Mouse (Mus musculus) embryo, embryonic 9.5 days (tissue): ENCODE data around the gene Srsf9.
"Not testable (repeated sequence)": the region's sequence is repeated elsewhere in the genome, so short reads cannot be mapped to it uniquely, and the experiment has no call there.

Source experiments
- DNase-seq: peaks from one replicate; pipeline ENCODE4 v3.0.0-alpha.2; 2017; ENCODE audit errors: extremely low spot score

Gene Srsf9

DNA sequence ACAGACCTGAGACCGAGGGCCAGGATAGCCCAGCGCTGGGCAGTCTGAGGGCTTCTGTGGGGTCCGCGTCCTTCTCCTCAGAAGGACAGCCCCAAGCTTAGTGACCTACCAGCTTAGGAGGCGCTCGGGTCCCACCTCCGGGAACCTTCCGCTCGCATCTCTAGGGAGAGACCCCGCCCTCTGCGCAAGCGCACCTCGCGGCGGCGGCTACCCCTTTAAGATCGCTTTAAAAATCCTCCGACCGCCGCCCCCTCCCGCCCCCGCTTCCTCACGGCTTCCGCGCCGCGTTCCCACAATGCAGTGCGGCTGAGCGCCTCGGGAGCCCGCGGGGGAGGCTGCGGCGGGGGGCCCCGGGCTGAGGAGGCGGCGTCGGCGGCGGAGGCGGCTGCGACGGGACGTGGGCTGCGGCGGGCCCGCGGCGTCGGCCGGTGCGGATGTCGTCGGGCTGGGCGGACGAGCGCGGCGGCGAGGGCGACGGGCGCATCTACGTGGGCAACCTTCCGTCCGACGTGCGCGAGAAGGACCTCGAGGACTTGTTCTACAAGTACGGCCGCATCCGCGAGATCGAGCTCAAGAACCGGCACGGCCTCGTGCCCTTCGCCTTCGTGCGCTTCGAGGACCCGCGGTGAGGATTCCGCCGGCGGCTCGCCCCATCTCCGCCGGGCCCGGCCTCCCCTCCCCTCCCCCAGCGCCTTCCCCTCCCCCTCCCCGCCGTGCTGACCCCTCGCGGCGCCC, at the start of gene Srsf9:
TSS of gene Srsf9 (plus strand) at position 303 of the 735 bp plus-strand sequence.
- DNase-seq, result peak; percentile 97

DNA sequence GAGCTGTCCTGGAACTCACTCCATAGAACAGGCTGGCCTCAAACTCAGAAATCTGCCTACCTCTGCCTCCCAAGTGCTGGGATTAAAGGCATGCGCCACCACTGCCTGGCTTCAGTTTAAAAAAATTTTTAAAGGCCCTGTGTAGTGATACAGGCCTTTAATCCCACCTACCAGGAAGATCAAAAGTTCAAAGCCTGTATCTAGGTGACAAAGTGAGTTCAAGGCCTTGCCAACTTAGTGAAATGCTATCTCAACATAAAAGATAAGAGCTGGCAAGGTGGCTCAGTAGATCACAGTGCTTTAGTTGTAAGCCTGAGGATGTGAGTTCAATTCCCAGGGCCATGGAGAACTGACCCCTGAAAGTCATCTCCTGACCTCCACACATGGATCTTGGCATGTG, 48.9 kb upstream of the Srsf9 start:
- DNase-seq, result no peak

DNA sequence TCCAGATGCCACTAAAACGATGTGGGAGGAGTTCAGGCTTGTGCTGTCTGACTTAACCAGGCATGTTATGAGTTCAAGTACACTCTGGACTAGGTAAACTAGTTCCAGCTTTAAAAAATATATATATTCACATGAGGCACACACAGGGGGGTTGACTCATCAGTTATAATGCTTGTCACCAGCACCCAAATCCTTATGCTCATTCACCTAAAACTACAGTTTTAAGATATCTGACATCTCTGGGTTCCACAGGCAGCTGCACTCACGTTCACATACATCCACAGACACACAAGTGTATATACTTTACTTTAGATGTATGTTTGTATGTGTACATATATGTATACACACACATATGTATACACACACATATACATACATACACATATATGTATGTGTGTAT, 48.2 kb upstream of the Srsf9 start:
- no peak for DNase-seq

DNA sequence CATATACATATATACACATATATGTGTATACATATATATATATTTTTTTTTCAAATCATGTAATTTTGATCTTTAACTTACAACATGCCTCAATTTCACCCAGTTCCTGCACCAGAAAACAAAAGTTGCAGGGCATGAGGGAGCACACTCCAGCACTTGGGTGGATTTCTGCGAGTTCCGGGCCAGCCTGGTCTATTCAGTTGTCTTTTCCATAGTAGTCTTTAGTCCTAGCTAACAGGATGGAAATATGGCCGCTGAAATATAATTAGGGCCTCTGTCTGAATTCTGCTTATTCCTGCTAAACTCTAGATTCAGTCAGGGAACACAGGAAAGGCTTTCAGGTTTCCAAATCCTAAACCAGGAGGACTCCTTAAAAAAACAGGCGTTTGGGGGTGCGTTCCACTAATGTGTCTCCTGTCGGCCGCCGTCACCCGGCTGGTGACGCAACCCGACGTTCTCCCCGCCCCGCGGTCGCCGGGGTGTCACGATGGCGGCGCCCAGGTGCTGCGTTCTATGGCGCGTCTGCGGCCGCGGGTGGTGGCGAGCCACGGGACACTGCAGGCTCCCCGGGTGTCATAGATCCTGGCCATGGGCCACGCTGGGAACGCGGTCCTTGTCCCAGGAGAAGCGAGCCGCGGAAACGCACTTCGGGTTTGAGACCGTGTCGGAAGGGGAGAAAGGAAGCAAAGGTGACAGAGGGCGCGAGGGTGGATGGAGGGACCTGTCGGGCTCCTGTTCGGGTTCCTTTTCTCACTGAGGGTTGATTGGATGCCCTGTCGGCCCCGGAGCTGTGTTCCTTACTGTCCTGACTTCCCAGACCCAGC, 47.5 kb upstream of the Srsf9 start, which contains the start of gene Coq5:
TSS of gene Coq5 (plus strand) at position 441 of the 824 bp plus-strand sequence.
- DNase-seq, result peak; percentile 85

DNA sequence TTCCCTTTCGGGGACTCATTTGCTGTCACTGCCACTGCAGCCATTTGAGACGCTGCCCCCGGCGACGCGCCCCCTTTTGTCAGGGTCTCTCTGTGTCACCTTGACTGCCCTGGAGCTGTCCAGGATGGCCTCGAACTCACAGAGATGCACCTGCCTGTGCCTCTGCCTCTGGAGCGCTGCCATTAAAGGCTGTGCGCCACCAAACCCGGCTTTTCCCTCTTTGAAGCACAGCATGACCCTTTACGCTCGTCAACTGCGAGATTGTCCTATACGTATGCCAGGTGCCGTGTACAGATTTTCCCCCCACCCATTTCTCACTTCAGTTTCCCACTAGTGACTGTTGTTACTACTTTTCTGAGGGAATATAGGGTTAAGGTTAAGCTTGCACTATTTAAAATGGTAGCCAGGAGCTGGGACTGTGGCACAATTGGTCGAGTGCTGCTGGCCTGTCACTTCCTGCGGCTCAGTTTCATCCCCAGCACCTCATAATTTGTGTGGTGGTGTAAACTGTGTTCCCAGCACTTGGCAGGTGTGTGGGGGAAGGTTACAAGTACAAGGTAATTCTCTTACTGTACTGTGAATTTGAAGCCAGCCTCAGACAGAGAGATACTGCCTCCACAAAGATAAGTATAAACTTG, 46.8 kb upstream of the Srsf9 start:
- no peak for DNase-seq

DNA sequence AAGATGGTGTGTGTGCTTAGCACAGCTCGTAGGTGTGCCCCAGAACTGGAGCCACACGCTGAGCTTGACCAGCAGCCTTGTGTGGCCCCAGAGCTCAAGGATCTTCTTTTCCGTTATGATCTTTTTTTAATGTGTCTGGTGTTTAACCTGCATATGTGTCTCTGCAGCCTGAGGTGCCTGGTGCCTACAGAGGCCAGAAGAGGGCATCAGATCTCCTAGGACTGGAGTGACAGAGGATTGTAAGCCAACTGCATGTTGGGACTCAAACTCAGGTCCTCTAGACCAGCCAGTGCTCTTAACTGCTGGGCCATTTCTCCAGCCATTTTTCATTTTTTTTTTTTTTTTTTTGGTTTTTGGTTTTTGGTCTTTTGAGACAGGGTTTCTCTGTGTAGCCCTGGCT, 42.2 kb upstream of the Srsf9 start:
- no peak for DNase-seq

DNA sequence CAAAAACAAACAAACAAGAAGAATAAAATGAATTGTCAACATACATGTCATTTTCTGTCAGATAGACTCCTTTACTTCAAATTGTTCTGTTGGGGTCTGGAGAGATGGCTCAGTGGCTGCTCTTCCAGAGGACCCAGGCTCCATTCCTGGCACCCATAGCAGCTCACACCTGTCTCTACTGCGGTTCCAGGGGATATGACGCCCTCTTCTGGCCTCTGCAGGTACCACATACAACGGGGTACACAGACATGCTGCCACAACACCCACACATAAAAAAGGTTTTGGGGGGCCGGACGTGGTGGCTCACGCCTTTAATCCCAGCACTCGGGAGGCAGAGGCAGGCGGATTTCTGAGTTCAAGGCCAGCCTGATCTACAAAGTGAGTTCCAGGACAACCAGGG, 32.8 kb upstream of the Srsf9 start:
- DNase-seq, result no peak

DNA sequence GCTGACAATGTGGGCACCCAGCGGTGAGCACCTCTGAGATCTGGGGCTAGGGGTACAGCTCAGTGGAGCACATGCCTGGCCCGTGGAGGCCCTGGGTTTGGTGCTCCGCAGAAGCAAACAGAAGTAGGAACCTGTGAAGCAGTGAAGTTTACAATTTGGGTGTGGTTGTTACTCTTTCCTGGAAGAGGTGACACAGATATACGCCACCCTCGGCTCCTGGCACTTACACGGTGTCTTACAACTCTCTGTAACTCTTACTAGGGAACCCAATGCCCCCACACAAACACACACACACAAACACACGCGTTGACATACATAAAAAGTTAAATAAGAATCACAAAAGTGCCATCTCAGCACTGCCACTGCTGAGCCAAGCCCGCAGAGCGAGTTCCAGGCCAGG, 30.6 kb upstream of the Srsf9 start:
- no peak for DNase-seq

DNA sequence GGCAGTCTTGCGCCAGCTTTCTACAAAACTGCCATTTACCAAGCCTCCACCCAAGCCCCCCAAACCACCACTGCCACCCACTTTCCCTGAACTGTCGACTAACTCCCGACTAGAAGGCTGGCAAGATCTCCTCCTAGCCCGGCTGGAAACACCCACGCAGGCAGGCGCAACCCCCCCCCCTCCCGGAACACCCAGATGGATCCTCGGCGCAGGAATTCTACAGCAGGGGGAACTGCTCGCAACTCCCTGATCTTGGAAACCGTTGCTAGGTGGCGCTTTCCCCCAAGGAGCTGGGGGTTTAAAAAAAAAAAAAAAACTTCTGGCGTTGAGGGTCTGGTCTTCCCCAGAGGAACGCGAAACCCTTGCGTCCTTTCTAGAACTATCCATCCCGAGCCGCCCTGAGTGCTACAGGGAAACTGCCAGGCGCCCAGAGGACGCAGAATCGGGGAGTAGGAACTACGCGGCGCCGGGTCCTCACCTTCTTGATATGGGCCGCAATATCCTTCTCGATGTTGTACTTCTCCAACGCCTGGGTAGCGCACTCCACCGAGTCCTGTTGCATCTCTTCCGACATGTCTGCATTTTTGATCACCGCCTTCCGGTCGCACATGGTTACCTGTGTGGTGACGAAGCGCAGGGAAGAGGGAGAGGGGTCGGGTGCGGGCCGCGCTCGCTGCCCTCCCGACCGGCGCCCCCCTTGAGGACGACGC, 26.8 kb upstream of the Srsf9 start:
- DNase-seq, result peak; percentile 73

DNA sequence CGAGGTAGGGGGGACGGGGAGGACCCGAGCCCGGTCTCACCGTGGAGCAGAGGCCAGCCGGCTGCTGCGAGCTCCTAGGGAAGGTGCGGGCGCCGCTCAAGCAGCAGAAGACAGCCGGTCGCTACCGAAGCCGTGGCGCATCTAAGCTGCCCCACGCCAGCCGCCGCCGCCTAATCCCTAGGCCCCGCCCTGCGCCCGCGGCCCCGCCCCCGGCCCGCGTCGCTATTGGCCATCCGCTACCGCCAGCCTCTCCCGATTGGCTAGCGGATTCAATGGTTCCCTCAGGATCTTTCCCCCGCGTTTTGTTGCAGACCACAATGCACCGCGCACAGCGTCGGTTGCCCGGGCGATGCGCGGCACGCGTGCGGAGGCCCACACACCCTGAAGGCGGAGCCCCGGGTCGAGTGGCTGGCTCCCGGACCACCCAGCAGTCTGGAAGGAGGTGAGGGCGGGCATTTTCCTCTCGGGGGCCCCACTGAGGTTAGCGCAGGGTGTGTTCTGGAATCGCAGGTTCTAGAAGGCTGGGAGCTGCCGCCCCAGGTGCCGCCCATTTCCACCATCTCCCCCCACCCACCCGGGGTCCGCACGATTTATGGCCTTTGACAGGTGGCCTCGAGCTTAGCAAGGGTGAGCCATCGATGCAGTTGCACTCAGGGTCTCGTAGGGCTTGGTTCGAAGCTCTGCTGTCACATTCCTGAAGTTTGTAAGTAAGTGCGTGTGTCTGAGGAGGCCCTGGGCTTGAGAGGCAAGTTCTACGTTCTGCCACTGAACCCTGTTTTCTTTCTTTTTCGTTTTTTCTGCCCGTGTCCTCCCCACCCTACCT, 26.0 kb upstream of the Srsf9 start, which contains the start of gene Dynll1:
TSS of gene Dynll1 (minus strand) at position 208 of the 823 bp plus-strand sequence.
- peak; percentile 100 for DNase-seq

DNA sequence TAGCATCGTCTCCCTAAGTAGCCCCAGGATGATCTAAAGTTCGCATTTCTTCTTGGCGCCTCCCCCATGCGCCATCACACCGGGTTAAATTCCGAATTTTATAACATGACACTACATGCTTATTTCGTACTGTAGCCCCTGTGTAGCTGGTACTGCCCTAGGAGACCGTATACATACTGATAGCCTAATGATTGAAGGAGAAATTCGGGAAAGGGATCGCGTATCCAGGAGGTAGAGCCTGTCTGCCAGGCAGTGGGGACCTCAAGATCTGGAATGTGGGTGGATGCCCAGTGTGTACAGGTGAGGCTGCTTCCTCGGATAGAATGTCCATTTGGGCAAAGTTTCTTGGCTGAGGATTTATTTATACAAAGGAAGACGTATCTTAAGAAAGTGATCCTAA, 25.4 kb upstream of the Srsf9 start:
- DNase-seq, result no peak

DNA sequence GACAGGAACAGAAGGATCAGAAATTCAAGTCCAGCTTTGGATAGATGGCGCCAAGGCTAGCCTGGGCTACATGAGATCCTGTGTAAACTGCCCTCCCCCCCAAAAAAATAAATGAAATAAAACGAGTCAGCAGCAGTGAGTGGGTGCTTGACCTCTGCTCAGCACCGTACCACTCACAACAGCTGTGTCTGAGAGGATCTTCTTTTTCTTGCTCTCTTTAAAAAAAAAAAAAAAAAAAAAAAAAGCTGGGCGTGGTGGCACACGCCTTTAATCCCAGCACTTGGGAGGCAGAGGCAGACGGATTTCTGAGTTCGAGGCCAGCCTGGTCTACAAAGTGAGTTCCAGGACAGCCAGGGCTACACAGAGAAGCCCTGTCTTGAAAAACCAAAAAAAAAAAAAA, 24.8 kb upstream of the Srsf9 start:
- DNase-seq, result not testable (repeated sequence)

DNA sequence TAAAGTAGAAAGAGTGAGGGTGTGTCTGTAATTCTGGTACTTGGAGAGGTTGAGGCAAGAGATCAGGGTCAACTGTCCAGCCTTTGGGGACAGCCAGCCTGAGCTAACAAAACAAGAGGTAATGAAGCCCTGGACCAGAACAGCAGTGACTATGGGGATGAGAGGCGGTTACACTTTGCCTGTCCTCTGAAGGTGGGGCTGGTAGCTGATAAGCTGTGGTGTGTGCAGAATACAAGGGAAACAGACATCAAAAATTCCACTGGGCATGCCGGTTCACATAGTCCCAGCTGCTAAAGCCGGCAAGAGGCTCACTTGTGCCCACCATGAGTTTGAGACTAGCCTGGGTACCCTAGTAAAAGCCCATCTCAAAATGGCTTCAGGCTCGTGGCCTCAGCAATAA, 14.6 kb upstream of the Srsf9 start:
- no peak for DNase-seq

DNA sequence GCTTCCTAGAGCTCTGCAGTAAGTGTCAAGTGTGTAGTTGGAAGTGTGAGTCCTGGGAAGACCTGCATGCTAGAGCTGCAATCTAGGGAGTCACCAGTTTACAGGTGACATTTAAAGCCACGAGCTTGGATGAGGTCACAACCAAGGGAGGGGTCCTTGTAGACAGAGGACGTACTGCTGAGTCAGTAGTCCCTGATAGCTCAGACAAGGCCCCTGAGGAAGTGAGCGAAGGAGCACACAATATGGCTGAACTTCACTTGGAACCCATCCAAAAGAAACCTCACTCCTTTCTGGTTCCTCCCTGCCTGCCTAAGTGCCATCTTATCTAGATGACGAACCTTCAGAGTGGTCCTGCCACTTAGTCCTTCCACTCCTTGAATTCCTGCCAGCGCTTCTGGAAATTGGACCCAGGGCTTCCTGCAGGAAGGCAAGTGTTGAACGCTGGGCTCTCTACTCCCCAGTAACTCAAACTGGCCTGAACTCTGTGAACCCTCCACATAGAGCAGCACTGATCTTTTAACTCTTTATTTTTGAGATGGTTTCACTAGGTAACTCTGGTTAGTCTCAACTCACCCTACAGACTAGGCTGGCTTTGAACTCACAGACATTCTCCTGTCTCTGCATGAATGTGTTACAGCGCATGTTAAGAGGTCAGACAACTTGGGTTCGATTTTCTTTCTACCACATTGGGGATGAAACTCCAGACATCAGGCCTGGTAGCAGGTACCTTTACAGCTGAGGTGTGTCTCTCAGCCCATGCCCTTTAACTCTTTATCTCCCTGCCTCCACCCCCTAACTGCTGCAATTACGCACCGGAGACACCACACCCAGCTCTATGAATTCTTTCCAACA, 13.9 kb upstream of the Srsf9 start:
- DNase-seq, result no peak

DNA sequence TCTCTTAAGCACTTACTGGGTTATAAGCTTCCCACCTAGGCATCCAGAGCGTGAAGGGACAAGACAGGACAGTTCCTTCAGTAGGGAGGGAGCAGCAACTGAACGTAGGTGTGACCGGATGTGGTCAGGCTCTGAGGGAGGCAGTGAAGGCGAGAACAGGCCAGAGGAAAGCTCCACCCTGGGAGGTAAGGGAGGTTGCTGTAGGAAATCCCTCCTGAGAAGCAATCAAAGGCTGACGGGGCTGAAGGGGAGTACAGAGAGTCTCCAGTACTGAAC, 13.4 kb upstream of the Srsf9 start:
- DNase-seq, result no peak

DNA sequence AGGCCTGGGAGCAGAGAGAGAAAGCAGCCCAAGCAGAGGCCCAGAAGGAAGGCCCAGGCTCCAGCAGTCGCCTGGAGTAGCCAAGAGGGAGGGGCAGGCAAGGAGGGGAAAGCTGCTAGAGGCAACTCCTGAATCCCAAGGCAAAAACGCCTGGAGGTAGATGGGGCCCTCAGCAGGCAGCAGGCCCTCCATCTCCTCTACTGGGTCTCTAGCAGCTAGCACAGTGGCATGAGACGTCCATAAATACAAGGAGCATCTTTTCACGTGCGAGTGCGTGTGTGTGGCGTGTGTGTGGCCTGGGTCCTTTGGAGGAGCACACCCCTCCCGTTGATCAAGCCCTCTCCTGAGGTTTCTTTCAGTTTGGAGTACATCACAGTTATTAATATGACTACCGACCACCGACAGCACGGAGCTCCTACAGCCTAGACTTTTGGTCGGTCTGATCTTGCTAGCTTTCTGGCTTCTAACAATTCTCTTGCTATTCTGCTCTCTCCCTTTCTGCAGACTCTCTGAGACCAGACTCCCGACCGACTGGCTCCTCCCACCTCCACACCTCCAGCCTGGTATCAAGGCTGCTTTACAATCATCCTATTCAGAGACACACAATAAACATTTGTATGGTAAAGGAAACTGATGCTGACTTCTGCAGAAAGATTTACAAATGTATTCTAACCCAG, 9.9 kb upstream of the Srsf9 start:
- DNase-seq, result peak; percentile 35

DNA sequence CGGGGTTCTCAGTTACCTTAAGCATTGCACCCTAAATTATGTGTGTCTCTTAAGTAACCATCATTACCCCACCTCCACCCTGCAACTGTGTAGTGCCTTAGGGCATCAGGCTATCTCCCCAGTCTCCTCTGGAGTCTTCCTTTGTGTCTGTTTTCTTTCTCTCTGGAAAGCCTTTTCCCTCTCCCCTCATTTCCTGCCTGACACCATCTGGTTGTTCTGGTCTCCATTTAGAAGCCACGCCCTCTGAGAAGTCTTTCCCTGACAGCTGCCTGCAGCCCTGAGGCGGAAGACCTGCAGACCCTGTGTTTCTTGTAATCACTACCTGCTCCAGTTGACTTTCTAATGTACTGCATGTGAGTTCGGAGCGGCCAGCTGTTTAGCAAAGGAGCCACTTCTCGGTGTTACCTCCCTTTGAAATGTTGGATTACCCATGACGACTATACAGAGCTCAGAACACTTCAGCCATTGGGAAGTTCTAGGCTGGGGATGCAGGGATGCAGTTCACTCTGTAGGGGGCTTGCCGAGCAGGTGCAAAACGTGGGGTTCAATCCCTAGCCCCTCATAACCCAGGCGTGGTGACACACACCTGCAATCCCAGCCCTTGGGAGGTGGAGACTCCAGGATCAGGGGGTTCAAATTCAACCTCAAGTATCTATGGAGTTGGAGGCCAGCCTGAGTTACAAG, 9.2 kb upstream of the Srsf9 start:
- DNase-seq, result peak; percentile 71

DNA sequence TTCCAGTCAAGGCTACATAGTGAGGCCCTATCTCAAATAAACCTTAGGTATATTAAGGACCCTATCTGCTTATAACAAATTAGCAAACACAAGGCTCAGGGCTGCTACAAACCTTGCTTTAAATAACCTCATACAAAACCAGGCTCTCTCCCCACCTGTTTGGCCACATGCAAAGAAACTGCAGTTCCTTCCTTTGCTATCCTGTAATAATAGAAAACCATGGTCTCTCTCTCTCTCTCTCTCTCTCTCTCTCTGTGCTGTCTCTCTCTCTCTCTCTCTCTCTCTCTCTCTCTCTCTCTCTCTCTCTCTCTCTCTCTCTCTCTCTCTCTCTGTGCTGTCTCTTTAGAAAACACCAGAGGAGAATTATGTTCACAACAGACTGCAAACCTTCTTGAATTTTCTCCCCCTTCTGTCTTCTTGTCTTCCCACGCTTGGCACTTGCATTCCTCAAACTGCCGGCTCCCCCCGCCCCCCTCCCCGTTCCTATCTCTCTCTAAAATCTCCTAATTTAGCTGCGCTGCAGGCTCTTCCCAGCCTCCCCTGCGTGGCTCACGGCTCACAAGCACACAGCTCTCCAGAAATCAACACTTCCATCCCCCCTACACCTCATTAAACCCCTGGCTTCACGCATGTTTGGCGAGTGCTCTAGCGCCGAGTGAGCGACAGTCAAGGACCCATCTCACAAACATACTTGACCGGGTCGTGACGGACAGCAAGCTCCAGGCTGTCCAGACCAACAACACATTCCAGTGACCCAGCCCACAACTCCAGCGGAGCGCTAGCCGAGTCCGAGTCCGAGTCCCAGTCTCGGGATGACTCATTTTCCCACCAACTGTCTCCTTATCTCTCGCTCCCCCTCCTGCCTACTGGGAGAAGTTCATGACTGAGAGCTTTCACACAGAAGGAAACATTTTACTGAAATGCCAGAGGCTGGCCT, 7.7 kb upstream of the Srsf9 start:
- DNase-seq, result peak; percentile 85
